Mouse (Mus musculus): ENCODE measurements around the gene Meis1. TPM values are rescaled to one million over a fixed set of nuclear protein-coding genes. Genes with fewer than 3 reads are reported as not detected.

Gene Meis1
- polyA plus RNA-seq, 1 experiment from 2014 or later: 24.5 TPM

DNA sequence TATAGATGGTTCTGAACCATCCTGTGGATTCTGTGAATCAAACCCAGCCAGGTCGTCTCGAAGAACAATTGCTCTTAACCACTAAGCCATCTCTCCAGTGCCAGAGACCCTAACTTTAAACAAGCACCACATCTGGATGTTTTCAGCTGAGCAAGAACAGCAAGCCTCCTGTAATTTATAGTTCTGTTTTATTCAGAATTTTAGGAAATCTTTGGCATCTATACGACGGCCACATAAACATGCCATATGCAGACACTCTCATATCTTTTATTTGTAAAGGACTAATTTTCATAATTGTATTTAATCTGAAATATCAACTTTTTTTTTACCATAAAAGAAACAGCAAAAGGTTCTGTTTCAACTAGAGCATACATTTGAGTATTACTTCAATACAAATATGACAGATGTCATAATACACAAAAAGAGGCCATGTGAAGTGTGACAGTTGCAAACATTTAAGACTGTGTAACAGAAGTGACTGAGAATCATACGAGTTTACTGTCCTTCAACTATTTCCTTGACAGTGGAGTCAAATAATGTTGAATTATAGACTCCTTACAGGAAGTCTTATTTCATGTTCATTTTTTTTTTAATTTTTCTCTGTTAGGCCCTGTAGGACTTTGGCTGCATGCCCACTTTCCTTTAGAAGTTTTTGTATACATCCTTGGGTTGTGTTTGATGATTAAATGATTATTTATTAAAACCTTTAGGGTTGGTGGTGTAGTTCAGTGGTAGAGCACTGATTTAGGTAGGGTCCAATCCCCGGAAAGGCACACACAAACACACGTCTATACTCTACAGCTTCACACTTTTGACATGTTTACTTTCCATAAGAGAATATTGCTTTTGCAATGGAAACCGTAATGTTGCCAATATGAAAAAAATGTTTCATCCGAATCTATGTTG lies 13.5 kb downstream of the Meis1 start:
- Histone ChIP-seq H3K9me3 (no peaks in the 10 kb centered on the region), H3K9ac (no peak overlapping the region), H3K4me2 (replicated peaks) (no peak overlapping the region), H3K36me3 (no peaks in the 10 kb centered on the region), H3K4me3 (no peak overlapping the region), H3K27ac (no peak overlapping the region), H3K4me1 (peaks cover 9% of the 10 kb centered on the region; the same call in 1 of the 2 replicates), H3K27me3 (peaks cover 57% of the 10 kb centered on the region)
- ATAC-seq (ENCODE audit: low FRiP score, low read depth): no peak
- 69% methylated on average over 9 of the region's 9 CpGs for WGBS

GRCm38 (mm10) chr11:19003066-19003465 lies 15.7 kb downstream of the Meis1 start:
- Histone ChIP-seq H3K9ac (no peak overlapping the region), H3K9me3 (no peaks in the 10 kb centered on the region), H3K27me3 (peaks cover 38% of the 10 kb centered on the region), H3K36me3 (no peaks in the 10 kb centered on the region), H3K4me3 (no peak overlapping the region), H3K4me1 (peaks cover 7% of the 10 kb centered on the region; the same call in 1 of the 2 replicates), H3K4me2 (replicated peaks) (no peak overlapping the region), H3K27ac (no peak overlapping the region)
- WGBS: 74% methylated on average over 5 of the region's 5 CpGs
- ATAC-seq (ENCODE audit: low FRiP score, low read depth): no peak

- no peaks in the 10 kb centered on the region for H3K9me3 ChIP-seq
- no peak overlapping the region for H3K9ac ChIP-seq
- H3K27ac ChIP-seq: no peak overlapping the region
- peaks cover 5% of the 10 kb centered on the region; the same call in 1 of the 2 replicates for H3K27me3 ChIP-seq
- H3K4me3 ChIP-seq: no peak overlapping the region
- no peaks in the 10 kb centered on the region for H3K36me3 ChIP-seq
- no peak for ATAC-seq (ENCODE audit: low FRiP score, low read depth)
- H3K4me2 ChIP-seq (replicated peaks): no peak overlapping the region
- WGBS: 91% methylated on average over 4 of the region's 4 CpGs
- no peaks in the 10 kb centered on the region for H3K4me1 ChIP-seq
These were observed 22.0 kb downstream of the Meis1 start for GRCm38 (mm10) chr11:18996767-18997166.

- no peaks in the 10 kb centered on the region for H3K36me3 ChIP-seq
- no peak for ATAC-seq (ENCODE audit: low FRiP score, low read depth)
- H3K4me1 ChIP-seq: no peaks in the 10 kb centered on the region
- no peaks in the 10 kb centered on the region for H3K9me3 ChIP-seq
- no peak overlapping the region for H3K9ac ChIP-seq
- no peak overlapping the region for H3K4me3 ChIP-seq
- H3K27me3 ChIP-seq: peaks cover 5% of the 10 kb centered on the region; the same call in 1 of the 2 replicates
- no peak overlapping the region for H3K27ac ChIP-seq
- 97% methylated on average over 2 of the region's 2 CpGs for WGBS
- no peak overlapping the region for H3K4me2 ChIP-seq (replicated peaks)
These were observed 22.5 kb downstream of the Meis1 start for GRCm38 (mm10) chr11:18996289-18996688.

DNA sequence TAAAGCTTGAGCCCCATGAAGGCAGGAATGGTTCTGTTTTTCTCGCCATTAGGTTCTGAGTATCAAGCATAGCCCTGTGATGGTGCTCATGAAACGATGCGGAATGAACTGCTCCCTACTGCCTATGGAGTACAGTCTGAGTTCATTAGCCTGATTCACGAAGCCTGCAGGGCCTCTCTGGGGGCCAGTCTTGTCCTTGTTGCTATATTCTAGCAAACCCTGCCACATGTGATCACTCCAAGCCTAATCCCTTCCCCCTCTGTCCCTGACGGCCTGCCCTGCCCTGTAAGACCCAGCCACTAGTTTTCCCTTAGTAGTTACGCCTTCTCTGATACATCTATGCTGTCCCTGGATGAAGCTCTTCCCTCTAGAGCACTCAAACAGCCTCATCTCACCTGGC lies 26.0 kb downstream of the Meis1 start:
- no peaks in the 10 kb centered on the region for H3K9me3 ChIP-seq
- no peak for ATAC-seq (ENCODE audit: low FRiP score, low read depth)
- H3K9ac ChIP-seq: no peak overlapping the region
- H3K27ac ChIP-seq: no peak overlapping the region
- no peak overlapping the region for H3K4me2 ChIP-seq (replicated peaks)
- no peak overlapping the region for H3K4me3 ChIP-seq
- H3K27me3 ChIP-seq: no peaks in the 10 kb centered on the region
- no peaks in the 10 kb centered on the region; the same call in 1 of the 2 replicates for H3K36me3 ChIP-seq
- 0 out of 2 replicates have a peak, but pooled peaks cover 7% of the 10 kb centered on the region for H3K4me1 ChIP-seq
- WGBS: 65% methylated on average over 6 of the region's 6 CpGs

DNA sequence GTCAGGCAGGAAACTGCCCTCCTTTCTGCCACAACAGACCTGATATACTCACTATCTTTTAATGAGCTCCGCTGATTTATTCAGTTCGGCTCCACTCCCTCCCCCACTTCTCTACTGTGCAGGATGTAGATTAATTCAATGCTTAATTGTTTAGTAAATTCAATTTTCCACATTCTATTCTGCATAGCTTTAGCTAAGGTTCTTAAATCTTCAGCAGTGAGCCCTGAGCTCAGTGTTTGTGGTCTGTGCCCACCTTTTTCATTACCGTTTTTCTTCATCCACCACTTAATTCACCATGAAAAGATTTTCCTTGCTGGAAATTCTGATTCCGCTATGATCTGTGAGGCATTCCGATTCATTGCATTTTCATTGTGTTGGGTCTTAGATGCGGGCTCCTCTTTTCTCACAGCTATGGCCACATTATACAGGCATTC lies 28.5 kb downstream of the Meis1 start:
- WGBS: 88% methylated on average over 6 of the region's 6 CpGs
- ATAC-seq (ENCODE audit: low FRiP score, low read depth): no peak

DNA sequence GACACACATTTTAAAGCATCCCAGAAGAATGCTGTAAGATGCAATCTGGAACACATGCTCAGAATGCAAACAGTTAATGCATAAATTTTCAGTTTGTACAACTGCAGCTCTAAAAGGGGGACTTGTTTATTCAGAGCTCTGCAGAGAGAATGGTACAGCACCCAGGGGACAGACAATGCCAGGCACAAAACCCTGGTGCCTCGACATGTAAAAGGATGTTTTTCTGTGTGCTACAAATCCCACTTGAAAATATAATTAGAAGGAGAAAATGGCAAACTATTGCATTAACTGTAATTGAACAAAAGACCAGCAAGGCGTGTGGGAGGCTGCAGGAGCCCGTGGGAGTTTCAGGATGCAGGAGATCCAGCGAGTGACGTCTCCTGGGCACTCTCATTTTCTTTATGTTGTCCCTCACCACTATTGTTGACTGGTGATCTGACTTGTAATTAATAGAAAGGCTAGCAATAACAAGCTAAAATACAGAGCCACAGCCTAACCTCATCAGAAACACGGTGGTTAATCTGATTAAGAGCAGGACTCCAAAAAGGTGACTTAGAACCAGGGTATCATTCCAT lies 29.0 kb downstream of the Meis1 start:
- H3K27me3 ChIP-seq: no peaks in the 10 kb centered on the region
- H3K4me2 ChIP-seq (replicated peaks): no peak overlapping the region
- no peaks in the 10 kb centered on the region for H3K9me3 ChIP-seq
- H3K9ac ChIP-seq: no peak overlapping the region
- 0 out of 2 replicates have a peak, but pooled peaks cover 7% of the 10 kb centered on the region for H3K4me1 ChIP-seq
- 62% methylated on average over 6 of the region's 6 CpGs for WGBS
- no peak overlapping the region for H3K27ac ChIP-seq
- no peak for ATAC-seq (ENCODE audit: low FRiP score, low read depth)
- H3K36me3 ChIP-seq: no peaks in the 10 kb centered on the region; the same call in 1 of the 2 replicates
- H3K4me3 ChIP-seq: no peak overlapping the region

More for the DNA sequence above, 28.5 kb downstream of the Meis1 start:
- Histone ChIP-seq H3K4me3 (no peak overlapping the region), H3K27ac (no peak overlapping the region), H3K4me2 (replicated peaks) (no peak overlapping the region), H3K9ac (no peak overlapping the region), H3K9me3 (no peaks in the 10 kb centered on the region), H3K4me1 (0 out of 2 replicates have a peak, but pooled peaks cover 7% of the 10 kb centered on the region), H3K27me3 (no peaks in the 10 kb centered on the region), H3K36me3 (no peaks in the 10 kb centered on the region; the same call in 1 of the 2 replicates)

- WGBS: 75% methylated on average over 4 of the region's 4 CpGs
- Histone ChIP-seq H3K27me3 (no peaks in the 10 kb centered on the region), H3K4me3 (no peak overlapping the region), H3K9me3 (no peaks in the 10 kb centered on the region), H3K27ac (no peak overlapping the region), H3K4me1 (0 out of 2 replicates have a peak, but pooled peaks cover 7% of the 10 kb centered on the region), H3K36me3 (no peaks in the 10 kb centered on the region; the same call in 1 of the 2 replicates), H3K4me2 (replicated peaks) (no peak overlapping the region), H3K9ac (no peak overlapping the region)
- no peak for ATAC-seq (ENCODE audit: low FRiP score, low read depth)
These were observed 30.0 kb downstream of the Meis1 start for GRCm38 (mm10) chr11:18988637-18989263.

DNA sequence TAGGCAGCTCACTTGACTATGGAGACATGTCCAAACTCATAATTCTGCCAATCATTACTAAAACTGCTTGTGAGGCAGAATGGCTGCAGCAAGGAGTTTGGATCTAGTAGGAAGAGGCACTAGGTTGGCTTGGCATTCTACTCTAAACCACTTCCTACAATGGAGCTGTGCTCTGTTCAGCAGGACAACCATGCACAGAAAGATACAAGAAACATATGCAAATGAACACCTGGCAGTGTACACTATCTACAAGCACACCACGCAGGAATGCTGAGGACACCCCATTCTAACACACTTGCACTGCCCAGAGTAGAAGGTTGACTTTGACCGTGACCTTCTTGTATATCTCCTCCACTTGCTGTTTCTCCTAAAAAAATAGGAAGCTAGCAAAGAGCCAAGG lies 35.0 kb downstream of the Meis1 start:
- H3K27me3 ChIP-seq: no peaks in the 10 kb centered on the region
- no peaks in the 10 kb centered on the region for H3K9me3 ChIP-seq
- H3K4me3 ChIP-seq: no peak overlapping the region
- H3K4me2 ChIP-seq (replicated peaks): no peak overlapping the region
- no peak for ATAC-seq (ENCODE audit: low FRiP score, low read depth)
- no peak overlapping the region for H3K27ac ChIP-seq
- no peaks in the 10 kb centered on the region; the same call in 1 of the 2 replicates for H3K36me3 ChIP-seq
- H3K9ac ChIP-seq: no peak overlapping the region
- H3K4me1 ChIP-seq: peaks cover 9% of the 10 kb centered on the region
- 86% methylated on average over 2 of the region's 2 CpGs for WGBS

DNA sequence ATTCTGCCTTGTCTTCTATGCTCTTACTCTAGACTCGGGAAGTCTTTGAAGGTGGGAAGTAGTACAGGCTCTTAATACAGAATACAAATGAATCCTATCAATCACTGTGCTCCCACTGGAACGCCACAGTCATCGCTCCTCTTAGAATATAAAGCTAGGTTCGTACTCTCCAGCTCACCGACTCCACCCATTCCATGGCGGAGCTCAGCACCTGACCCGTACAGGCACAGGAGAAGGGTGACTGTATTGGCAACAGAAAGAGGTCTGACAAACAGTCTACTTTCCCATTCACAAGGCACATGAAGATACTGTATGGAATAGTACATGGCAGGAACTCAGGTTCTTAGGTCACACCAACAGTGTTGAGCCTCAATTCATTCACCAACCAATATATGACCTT lies 35.5 kb downstream of the Meis1 start:
- H3K4me3 ChIP-seq: no peak overlapping the region
- H3K9me3 ChIP-seq: no peaks in the 10 kb centered on the region
- WGBS: 83% methylated on average over 7 of the region's 7 CpGs
- no peak for ATAC-seq (ENCODE audit: low FRiP score, low read depth)
- H3K27ac ChIP-seq: no peak overlapping the region
- H3K27me3 ChIP-seq: no peaks in the 10 kb centered on the region
- no peak overlapping the region for H3K9ac ChIP-seq
- H3K36me3 ChIP-seq: no peaks in the 10 kb centered on the region; the same call in 1 of the 2 replicates
- no peak overlapping the region for H3K4me2 ChIP-seq (replicated peaks)
- H3K4me1 ChIP-seq: peaks cover 9% of the 10 kb centered on the region

- ATAC-seq (ENCODE audit: low FRiP score, low read depth): no peak
- Histone ChIP-seq H3K4me3 (no peak overlapping the region), H3K9me3 (no peaks in the 10 kb centered on the region), H3K4me1 (peaks cover 9% of the 10 kb centered on the region), H3K4me2 (replicated peaks) (no peak overlapping the region), H3K36me3 (no peaks in the 10 kb centered on the region), H3K27ac (no peak overlapping the region), H3K27me3 (no peaks in the 10 kb centered on the region), H3K9ac (no peak overlapping the region)
- WGBS: 11% methylated on average over 3 of the region's 3 CpGs
These were observed 36.5 kb downstream of the Meis1 start for GRCm38 (mm10) chr11:18982331-18982730.

GRCm38 (mm10) chr11:18981367-18981766 lies 37.4 kb downstream of the Meis1 start:
- no peaks in the 10 kb centered on the region for H3K9me3 ChIP-seq
- ATAC-seq (ENCODE audit: low FRiP score, low read depth): no peak
- no peaks in the 10 kb centered on the region for H3K27me3 ChIP-seq
- H3K4me1 ChIP-seq: peaks cover 9% of the 10 kb centered on the region
- no peaks in the 10 kb centered on the region for H3K36me3 ChIP-seq
- 52% methylated on average over 4 of the region's 4 CpGs for WGBS
- H3K4me2 ChIP-seq (replicated peaks): no peak overlapping the region
- H3K27ac ChIP-seq: no peak overlapping the region
- H3K4me3 ChIP-seq: no peak overlapping the region
- no peak overlapping the region for H3K9ac ChIP-seq
